Mouse (Mus musculus) hindbrain, embryonic 16.5 days (tissue): ENCODE measurements around the gene Knstrn. TPM values are rescaled to one million over a fixed set of nuclear protein-coding genes. Genes with fewer than 3 reads are reported as not detected.

Experiments
- ATAC-seq: fragments of 200-750 bp; cut with Nextera tagmentation; 2 replicates; pipeline ENCODE4 v1.8.0; 2017; ENCODE audit warnings: moderate TSS enrichment, moderate library complexity
- H3K27ac ChIP-seq: fragments of 300-500 bp; sonication (generic); 2 replicates; pipeline ENCODE4 v1.5.1; 2014; ENCODE audit warnings: low read depth, mild to moderate bottlenecking, control low read depth, low read length, moderate library complexity
- H3K27me3 ChIP-seq: fragments of 300-500 bp; sonication (generic); replicated peaks from 2 replicates; pipeline ENCODE4 v1.6.1; 2014; ENCODE audit warnings: low read length; ENCODE audit not compliant: control insufficient read depth, insufficient read depth
- H3K36me3 ChIP-seq: fragments of 300-500 bp; sonication (generic); 2 replicates; pipeline ENCODE4 v1.6.1; 2014; ENCODE audit warnings: mild to moderate bottlenecking, low read length, moderate library complexity, mixed read lengths; ENCODE audit not compliant: control insufficient read depth, insufficient read depth
- H3K4me1 ChIP-seq: fragments of 300-500 bp; sonication (generic); 2 replicates; pipeline ENCODE4 v1.6.1; 2014; ENCODE audit warnings: low read depth, low read length; ENCODE audit not compliant: control insufficient read depth, insufficient read depth
- H3K4me2 ChIP-seq: fragments of 300-500 bp; sonication (generic); 2 replicates; pipeline ENCODE4 v1.6.1; 2014; ENCODE audit warnings: mild to moderate bottlenecking, low read length, control low read depth, moderate library complexity
- H3K4me3 ChIP-seq: fragments of 300-500 bp; sonication (generic); 2 replicates; pipeline ENCODE4 v1.5.1; 2014; ENCODE audit warnings: mild to moderate bottlenecking, low read length, control low read depth, moderate library complexity
- H3K9ac ChIP-seq: fragments of 300-500 bp; sonication (generic); 2 replicates; pipeline ENCODE4 v1.6.1; 2014; ENCODE audit warnings: low read depth, mild to moderate bottlenecking, control low read depth, low read length, moderate library complexity
- H3K9me3 ChIP-seq: fragments of 300-500 bp; sonication (generic); 2 replicates; pipeline ENCODE4 v1.6.1; 2014; ENCODE audit warnings: mild to moderate bottlenecking, low read length, moderate library complexity; ENCODE audit not compliant: control insufficient read depth
- WGBS: fragments of 180-500 bp; shearing (Covaris S2); extraction: QIAGEN DNeasy Blood & Tissue Kit; methylation state at CpG from one replicate; pipeline ENCODE4 v1.1.7; 2014; 5-methylcytosine and 5-hydroxymethylcytosine counted together
- polyA plus RNA-seq: library from polyadenylated mRNA; unstranded; fragments of >200 nt; fragmentation: Nextera tagmentation; extraction: Ambion mirVana; gene quantifications from 2 replicates; pipeline ENCODE4 v1.2.1, GENCODE M21; 2015

The Knstrn gene
- polyA plus RNA-seq, 1 experiment from 2014 or later = 22.0 TPM

GRCm38 (mm10) chr2:118805756-118806155 is 8.0 kb upstream of the Knstrn start:
- ATAC-seq = no peak
- no peak overlapping the region for H3K4me2 ChIP-seq
- no peak overlapping the region for H3K27ac ChIP-seq
- H3K9me3 ChIP-seq = peaks cover 2% of the 10 kb centered on the region; the same call in 1 of the 2 replicates
- WGBS = 47% methylated on average over 3 of the region's 3 CpGs
- H3K4me1 ChIP-seq = no peaks in the 10 kb centered on the region
- H3K27me3 ChIP-seq = no peaks in the 10 kb centered on the region
- no peak overlapping the region for H3K4me3 ChIP-seq
- H3K9ac ChIP-seq = no peak overlapping the region
- no peaks in the 10 kb centered on the region for H3K36me3 ChIP-seq

- H3K9me3 ChIP-seq = peaks cover 4% of the 10 kb centered on the region; the same call in 1 of the 2 replicates
- no peaks in the 10 kb centered on the region for H3K4me1 ChIP-seq
- H3K9ac ChIP-seq = no peak overlapping the region
- no peak overlapping the region for H3K4me2 ChIP-seq
- H3K36me3 ChIP-seq = no peaks in the 10 kb centered on the region
- H3K27ac ChIP-seq = no peak overlapping the region
- WGBS = 59% methylated on average over 4 of the region's 4 CpGs
- H3K4me3 ChIP-seq = no peak overlapping the region
- no peaks in the 10 kb centered on the region for H3K27me3 ChIP-seq
- ATAC-seq = no peak
Measured at GRCm38 (mm10) chr2:118806860-118807259, 6.9 kb upstream of the Knstrn start.

GRCm38 (mm10) chr2:118810861-118811260 is 2.9 kb upstream of the Knstrn start:
- peaks cover 8% of the 10 kb centered on the region for H3K4me1 ChIP-seq
- H3K4me3 ChIP-seq = no peak overlapping the region
- H3K9me3 ChIP-seq = peaks cover 4% of the 10 kb centered on the region; the same call in 1 of the 2 replicates
- ATAC-seq = no peak
- H3K9ac ChIP-seq = no peak overlapping the region
- H3K36me3 ChIP-seq = no peaks in the 10 kb centered on the region
- 37% methylated on average over 2 of the region's 2 CpGs for WGBS
- no peak overlapping the region for H3K4me2 ChIP-seq
- H3K27ac ChIP-seq = no peak overlapping the region
- H3K27me3 ChIP-seq = no peaks in the 10 kb centered on the region

GRCm38 (mm10) chr2:118812724-118813123 is 1.1 kb upstream of the Knstrn start:
- WGBS = 59% methylated on average over 1 of the region's 1 CpGs
- no peaks in the 10 kb centered on the region for H3K36me3 ChIP-seq

GRCm38 (mm10) chr2:118822800-118823199 is 9.0 kb downstream of the Knstrn start:
- Histone ChIP-seq H3K4me2 (no peak overlapping the region), H3K27ac (no peak overlapping the region), H3K4me3 (no peak overlapping the region), H3K36me3 (no peaks in the 10 kb centered on the region), H3K9ac (no peak overlapping the region), H3K27me3 (no peaks in the 10 kb centered on the region), H3K4me1 (no peaks in the 10 kb centered on the region), H3K9me3 (no peaks in the 10 kb centered on the region)
- ATAC-seq = no peak
- WGBS = 96% methylated on average over 5 of the region's 5 CpGs

More at GRCm38 (mm10) chr2:118812724-118813123, 1.1 kb upstream of the Knstrn start:
- Histone ChIP-seq H3K27ac (no peak overlapping the region), H3K9ac (no peak overlapping the region), H3K9me3 (peaks cover 4% of the 10 kb centered on the region; the same call in 1 of the 2 replicates), H3K4me3 (no peak overlapping the region), H3K27me3 (no peaks in the 10 kb centered on the region), H3K4me1 (peaks cover 8% of the 10 kb centered on the region), H3K4me2 (no peak overlapping the region)
- ATAC-seq = no peak

- Histone ChIP-seq H3K4me2 (no peak overlapping the region), H3K36me3 (no peaks in the 10 kb centered on the region), H3K9me3 (no peaks in the 10 kb centered on the region), H3K9ac (no peak overlapping the region), H3K27me3 (no peaks in the 10 kb centered on the region), H3K4me3 (no peak overlapping the region), H3K4me1 (no peaks in the 10 kb centered on the region), H3K27ac (no peak overlapping the region)
- 96% methylated on average over 4 of the region's 4 CpGs for WGBS
- ATAC-seq = no peak
Measured at GRCm38 (mm10) chr2:118824396-118824795, 10.6 kb downstream of the Knstrn start.

GRCm38 (mm10) chr2:118829096-118829495 is 15.3 kb downstream of the Knstrn start:
- H3K4me3 ChIP-seq = no peak overlapping the region
- no peak overlapping the region for H3K27ac ChIP-seq
- no peak for ATAC-seq
- no peaks in the 10 kb centered on the region for H3K9me3 ChIP-seq
- no peak overlapping the region for H3K9ac ChIP-seq
- H3K27me3 ChIP-seq = no peaks in the 10 kb centered on the region
- 96% methylated on average over 5 of the region's 5 CpGs for WGBS
- no peaks in the 10 kb centered on the region for H3K36me3 ChIP-seq
- no peaks in the 10 kb centered on the region for H3K4me1 ChIP-seq
- no peak overlapping the region for H3K4me2 ChIP-seq

GRCm38 (mm10) chr2:118834061-118834460 is 20.3 kb downstream of the Knstrn start:
- Histone ChIP-seq H3K9ac (no peak overlapping the region), H3K27me3 (no peaks in the 10 kb centered on the region), H3K4me3 (no peak overlapping the region), H3K27ac (no peak overlapping the region), H3K9me3 (no peaks in the 10 kb centered on the region), H3K4me2 (no peak overlapping the region), H3K4me1 (no peaks in the 10 kb centered on the region), H3K36me3 (no peaks in the 10 kb centered on the region)
- no peak for ATAC-seq
- 96% methylated on average over 6 of the region's 6 CpGs for whole genome bisulfite sequencing

GRCm38 (mm10) chr2:118835115-118835514 is 21.3 kb downstream of the Knstrn start:
- Histone ChIP-seq H3K4me2 (no peak overlapping the region), H3K4me3 (no peak overlapping the region), H3K27me3 (no peaks in the 10 kb centered on the region), H3K9me3 (no peaks in the 10 kb centered on the region), H3K4me1 (no peaks in the 10 kb centered on the region), H3K9ac (no peak overlapping the region), H3K27ac (no peak overlapping the region), H3K36me3 (no peaks in the 10 kb centered on the region)
- 75% methylated on average over 6 of the region's 6 CpGs for WGBS
- no peak for ATAC-seq

- no peak overlapping the region for H3K9ac ChIP-seq
- H3K9me3 ChIP-seq = no peaks in the 10 kb centered on the region
- no peaks in the 10 kb centered on the region for H3K36me3 ChIP-seq
- no peak overlapping the region for H3K4me3 ChIP-seq
- no peaks in the 10 kb centered on the region for H3K4me1 ChIP-seq
- H3K4me2 ChIP-seq = no peak overlapping the region
- H3K27ac ChIP-seq = no peak overlapping the region
- ATAC-seq = no peak
- WGBS = 55% methylated on average over 5 of the region's 5 CpGs
- H3K27me3 ChIP-seq = no peaks in the 10 kb centered on the region
Measured at GRCm38 (mm10) chr2:118838330-118838729, 24.5 kb downstream of the Knstrn start.
